Mouse (Mus musculus) left cerebral cortex, adult 11 months (tissue): ENCODE measurements around the gene Cnot8.
A peak's percentile ranks its signal among the peaks of the same experiment; 100 is the strongest.
"Not testable (repeated sequence)": the region's sequence is repeated elsewhere in the genome, so short reads cannot be mapped to it uniquely, and the experiment has no call there.

ENCODE experiments used
- DNase-seq: peaks from one replicate; pipeline ENCODE4 v3.0.0; 2022; ENCODE audit warnings: low spot score

Gene Cnot8

DNA sequence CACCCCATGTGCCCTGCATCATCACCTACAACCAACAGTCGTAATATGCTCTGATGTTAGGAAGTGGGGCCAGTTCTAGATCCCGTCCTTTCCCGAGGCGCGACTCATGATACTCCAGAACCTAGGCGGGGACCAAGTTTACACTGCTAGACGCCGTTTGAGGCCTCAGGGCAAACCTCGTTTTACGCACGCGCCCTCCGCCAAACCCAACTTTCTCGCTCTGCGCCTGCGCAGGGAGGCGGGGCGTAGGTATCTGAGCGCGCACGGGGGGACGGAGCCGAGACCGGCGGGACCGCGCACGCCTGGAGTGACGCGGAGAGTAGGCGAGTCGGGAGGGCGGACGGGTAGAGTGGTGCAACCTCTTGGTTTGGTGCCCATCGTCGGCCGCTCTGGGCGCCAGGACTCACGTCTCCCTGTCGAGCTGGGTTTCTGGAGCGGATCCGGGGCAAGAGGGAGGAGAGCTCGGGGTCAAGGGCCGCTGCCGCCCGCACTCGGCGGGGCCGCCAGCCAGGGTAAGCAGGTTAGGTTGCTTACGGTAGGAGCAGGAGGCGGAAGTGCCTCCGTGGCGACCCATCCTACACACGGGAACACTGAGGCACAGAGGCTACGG, at the start of gene Cnot8:
TSS of gene Cnot8 (plus strand) at position 457 of the 610 bp plus-strand sequence.
- peak; percentile 98 for DNase-seq

DNA sequence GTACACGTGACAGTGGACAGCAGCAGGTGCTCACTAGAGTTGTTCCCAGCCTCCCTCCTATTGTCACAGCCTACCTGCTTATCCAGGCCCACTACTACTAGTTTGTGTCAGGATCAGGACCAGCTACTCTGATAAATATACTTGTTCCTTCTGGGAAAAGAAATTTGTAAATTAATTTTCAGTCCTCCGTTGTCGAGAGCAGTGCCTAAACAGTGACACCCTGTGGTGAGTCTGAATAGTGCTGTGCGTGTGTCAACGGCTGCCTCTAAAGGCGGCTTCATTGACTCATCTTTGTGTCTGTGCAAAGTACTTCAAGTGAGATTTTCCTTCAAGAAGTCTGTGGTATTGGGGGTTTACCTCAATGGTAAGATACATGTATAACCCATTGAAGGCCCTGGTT, 46.5 kb upstream of the Cnot8 start:
- DNase-seq = no peak

DNA sequence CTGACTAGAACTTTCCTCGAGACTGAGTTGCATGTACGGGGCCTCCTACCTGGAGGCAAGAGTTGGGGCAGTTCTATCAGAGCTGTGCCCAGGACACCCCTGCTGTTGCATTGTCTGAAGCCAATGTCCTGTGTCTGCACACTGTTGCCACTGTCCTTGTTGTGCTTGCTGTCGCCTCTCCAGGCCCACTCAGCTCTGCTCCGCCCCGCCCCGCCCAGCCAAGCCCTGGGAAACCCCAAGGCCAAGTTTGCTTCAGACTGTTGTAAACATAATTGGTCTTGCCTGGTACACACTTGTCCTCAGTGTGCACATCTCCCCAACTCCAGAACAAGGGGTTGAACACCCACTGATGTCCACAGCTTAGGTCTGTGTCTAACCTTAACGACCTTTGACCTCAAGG, 44.2 kb upstream of the Cnot8 start:
- not testable (repeated sequence) for DNase-seq

DNA sequence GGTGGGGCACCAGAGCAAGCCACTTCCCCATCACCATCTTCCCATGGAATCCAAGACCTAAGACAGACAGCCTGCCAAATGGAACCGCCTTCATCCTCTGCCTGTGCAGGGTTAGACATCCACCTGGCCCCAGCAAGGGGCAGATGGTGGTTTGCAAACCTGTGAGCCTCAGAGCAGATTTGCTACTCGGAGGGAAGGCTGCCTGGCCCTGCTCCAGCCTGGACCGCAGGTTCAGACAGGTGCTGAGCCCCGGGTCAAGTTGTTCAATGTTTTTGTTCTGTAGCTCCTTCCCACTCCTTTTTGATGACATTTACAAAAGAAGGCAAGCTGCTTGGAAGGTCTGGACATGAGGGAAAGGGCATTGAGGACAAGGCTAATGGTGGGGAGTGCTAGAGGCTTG, 42.7 kb upstream of the Cnot8 start:
- DNase-seq = not testable (repeated sequence)

DNA sequence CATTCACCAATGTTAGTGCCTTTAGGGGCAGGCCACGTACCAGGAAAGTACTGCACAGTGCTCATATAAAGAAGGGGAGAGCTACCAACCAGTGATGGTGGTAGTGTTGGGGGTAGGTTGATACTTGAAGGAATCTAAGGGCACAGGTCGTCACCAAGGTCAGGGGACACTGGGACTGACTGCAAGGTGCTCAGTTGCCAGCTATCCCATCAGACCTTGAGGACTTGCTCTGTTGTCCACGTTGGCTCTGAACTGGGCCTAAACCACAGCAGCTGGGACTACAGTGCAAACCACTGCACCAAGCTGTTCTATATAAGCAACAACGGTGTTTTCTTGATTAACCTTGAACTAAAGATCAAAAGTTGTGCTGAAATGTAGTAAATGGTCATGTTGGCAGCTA, 41.4 kb upstream of the Cnot8 start:
- no peak for DNase-seq

DNA sequence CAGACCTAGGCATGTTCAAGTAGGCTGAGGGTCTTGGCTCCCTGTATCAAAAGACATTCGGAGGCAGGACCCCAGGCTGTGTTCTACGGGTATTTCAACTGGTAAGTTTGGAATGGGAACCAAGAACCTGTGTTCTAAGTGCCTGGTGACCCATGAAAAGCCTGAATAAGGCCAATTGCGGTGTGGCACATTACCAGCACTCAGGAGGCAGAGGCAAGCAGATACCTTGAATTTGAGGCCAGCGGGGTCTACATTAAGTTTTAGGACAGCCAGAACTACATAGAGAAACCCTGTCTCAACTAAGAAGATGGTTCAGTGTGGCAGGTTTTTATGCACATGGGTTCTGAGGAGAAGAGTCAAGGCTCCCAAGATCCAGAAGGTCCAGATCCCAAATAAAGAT, 38.9 kb upstream of the Cnot8 start:
- no peak for DNase-seq

DNA sequence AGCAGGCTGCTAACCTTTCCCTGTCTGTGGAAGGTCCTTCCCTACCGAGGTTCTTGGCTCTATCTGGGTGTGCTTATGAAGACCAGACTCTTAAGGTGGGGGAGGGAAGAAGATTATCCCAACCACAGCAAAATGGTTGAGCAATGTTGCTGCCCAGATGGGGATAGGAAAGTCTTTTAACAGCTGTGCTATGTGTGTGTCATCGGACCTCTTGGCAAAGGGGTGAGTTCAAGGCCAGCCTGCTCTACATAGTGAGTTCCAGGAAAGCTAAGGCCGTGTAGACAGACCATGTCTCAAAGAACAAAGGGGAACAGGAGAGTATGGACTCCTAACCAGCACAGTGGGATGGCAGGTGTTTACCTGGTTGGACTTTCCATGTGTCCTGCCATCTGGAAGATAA, 31.0 kb upstream of the Cnot8 start:
- DNase-seq = no peak

DNA sequence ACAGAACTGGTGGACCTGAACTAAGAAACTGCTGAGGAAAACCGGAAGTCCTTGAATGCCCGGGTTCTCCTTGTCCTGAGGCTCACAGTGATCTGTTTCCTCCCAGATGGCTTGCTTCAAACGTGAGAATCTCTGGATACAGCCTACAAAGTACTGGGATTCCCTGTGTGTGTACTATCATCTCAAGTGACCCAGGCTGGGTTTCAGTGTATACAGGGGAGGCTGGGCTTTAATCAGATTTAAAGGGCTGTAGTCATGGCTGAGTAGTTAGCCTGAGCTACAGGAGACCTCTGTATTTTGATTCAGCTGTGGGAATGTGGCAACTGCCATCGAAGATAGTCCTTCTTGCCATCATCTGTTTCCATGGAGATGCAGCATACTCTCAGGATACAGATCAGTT, 26.7 kb upstream of the Cnot8 start:
- no peak for DNase-seq

DNA sequence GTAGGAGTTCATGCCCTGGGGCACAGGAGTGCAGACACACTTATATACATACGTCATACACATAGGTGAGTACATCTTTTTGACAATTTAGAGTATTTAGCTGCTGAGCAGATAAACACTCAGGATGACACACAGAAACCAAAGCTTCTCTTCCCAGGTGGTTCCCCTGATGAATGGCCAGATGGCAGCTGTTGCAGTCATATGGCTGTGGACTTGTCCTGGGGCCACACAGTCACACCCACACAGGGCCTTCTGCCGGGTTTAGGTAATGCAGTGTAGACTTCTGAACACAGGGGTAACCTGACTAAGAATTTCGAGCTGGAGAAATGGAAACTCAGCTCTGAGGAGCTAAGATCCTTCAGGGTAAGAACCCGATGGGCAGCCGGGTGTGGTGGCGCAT, 22.2 kb upstream of the Cnot8 start:
- no peak for DNase-seq

DNA sequence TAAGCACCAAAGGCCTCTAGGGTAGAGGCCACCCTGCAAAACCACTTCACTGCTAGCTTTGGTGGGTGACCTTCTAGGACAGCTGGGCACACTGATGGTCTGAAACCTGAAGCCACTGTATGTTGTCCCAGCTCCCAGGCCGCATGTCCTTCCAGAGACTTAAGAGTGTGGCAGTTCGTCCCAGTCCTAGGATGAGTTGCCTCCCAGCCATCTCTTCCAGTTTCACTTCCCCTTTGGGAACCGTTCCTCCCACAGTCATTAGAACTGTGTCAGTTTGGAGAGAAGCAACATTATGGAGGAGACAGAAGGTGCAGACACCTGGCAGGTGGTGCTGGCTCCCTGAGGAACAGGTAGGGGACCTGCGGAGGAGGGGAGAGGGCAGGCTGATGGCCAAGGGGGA, 11.4 kb upstream of the Cnot8 start:
- DNase-seq = no peak

DNA sequence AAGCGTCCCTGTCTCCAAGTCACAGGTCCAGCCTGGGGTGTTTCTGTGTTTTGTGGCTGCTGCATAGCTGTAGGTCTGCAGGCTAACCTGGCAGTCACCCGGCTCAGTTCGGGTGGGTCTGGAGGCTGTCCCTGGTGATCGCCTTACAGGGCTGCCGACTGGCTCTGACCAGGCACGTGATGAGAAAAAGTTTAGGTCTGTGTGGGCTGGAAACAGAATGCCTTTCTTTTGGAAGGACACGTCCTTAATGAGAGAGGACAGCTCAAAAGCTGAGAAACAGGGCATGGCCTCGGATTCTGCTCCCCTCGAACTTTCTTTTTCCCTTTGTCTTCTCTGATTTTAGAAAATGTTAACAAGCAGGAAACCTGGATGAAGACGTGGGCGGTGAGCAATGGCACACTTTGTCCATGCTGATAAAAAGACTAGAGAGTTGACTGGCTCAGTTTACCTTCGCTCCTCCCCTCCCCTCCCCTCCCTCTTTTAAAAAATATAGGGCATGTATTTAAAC, 10.9 kb upstream of the Cnot8 start, which contains the start of gene Gm12248:
TSS of gene Gm12248 (minus strand) at position 114 of the 508 bp plus-strand sequence.
- DNase-seq = no peak

DNA sequence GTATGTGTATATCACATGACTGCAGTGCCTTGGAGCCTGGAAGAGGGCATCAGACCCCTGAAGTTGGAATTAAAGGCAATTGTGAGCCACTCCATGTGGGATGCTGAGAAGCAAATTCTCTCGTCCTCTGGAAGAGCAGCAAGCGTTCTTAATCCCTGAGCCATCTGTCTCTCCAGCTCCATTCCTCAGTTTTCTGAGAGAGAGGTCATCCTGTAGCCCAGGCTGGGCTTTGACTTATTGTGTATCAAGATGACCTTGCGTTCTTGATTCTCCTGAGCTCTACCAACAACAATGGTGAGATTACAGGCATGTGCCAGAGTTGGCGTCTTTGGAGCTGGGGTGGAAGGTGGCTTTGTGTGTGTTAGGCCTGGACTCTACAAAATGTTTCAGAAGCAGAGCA, 9.2 kb upstream of the Cnot8 start:
- DNase-seq = no peak

DNA sequence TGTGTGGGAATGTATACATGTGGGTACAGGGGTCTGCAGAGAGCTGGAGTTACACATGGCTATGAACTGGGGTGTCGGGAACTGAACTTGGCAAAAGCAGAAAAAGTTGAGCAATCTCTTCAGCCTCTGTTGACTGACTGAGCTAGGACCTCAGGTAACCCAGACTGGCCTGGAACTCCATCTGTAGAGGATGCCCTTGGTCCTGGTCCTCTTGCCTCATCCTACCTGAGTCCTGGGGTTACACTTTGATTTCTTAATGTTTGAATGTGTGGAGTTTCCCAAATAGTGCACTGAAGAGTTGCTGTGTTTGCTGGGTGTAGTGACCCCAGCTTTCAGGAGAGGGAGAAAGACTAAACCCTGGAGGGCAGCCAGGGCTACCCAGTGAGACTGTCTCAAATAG, 8.4 kb upstream of the Cnot8 start:
- no peak for DNase-seq

DNA sequence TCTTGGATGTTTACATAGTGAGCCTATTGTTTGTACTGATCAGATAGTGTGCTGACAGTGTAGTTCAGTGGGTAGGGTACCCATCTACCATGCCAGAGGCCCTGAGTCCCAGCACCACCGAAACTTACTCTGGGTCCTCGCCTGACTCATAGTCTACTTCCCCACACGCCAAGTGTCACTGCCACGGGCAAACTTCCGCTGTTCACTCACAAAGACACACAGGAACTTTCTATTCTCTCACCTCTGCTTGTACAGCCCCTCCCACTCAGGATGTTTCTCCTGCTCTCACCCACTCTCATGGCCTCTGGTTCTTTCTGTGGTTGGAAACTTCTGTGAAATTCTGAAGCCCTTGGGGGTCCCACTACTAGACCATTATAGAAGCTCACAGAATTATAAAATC, 7.8 kb upstream of the Cnot8 start:
- no peak for DNase-seq

DNA sequence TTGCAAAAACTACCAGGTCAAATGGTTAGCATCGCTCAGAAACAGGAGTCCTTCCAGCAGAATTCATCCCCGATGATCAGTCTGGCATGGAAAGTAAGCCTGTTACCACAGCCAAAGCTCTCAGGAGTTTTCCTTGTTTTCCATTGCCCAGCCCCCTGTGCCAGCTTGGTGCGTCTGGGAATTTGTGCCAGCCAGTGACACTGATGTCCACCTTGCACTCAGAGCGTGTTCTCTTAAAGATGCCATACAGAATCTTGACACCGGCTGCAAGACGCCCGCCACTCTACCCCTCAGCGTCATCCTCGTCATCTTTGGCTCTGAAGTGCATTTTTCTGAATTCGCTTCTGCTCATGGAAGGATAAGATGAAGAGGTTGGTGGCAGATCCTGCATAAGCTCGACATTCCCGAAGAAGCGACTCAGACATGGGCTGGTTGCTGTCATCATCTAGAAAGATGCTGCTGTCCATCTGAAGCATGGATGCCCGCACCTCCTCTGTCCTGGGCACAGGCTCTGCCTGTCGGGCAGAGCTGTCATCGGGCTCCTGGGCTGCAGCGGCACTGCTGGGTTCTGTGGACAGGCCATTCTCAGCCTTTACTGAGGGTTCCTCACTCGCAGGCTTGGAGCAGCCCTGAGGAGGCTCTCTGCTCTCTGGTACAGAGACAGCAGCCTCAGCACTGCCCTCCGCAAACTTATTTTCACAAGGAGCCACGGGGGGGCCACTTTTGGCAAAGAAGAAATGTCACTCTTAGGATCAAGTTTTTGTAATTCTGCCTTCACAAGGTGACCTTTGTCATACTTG, 6.9 kb upstream of the Cnot8 start:
- no peak for DNase-seq

DNA sequence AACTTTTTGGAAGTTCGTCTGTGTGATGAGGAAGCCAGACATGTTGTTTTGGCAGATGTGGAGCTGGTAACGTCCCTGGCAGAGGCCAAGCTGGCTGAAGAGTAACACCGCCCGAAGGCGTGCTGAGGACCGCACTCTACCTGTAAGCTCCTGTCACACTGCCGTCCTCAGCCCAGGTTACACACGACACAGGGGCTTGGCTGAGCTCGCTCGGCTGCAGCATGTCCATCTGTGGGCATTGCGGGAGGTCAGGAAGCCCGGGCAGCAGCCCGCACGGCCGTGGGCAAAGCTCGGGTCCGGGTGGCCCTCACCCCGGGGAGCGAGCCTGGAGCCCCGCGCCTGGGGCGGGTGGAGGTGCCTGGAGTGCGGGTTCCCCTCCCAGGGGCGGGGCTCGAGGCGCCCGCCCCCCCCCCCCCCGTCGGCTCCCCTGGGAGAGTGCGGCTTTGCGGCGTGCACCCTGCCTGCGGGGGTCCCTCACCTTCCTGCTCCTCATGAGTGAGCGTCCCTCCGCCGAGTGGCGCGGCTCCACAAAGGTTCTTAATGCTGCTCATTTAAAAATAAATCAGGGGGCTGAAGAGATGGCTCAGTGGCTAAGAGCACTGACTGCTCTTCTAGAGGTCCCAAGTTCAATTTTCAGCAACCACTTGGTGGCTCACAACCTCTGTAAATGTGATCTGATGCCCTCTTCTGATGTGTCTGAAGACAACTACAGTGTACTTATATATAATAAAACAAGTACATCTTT, 6.2 kb upstream of the Cnot8 start:
- DNase-seq = no peak

DNA sequence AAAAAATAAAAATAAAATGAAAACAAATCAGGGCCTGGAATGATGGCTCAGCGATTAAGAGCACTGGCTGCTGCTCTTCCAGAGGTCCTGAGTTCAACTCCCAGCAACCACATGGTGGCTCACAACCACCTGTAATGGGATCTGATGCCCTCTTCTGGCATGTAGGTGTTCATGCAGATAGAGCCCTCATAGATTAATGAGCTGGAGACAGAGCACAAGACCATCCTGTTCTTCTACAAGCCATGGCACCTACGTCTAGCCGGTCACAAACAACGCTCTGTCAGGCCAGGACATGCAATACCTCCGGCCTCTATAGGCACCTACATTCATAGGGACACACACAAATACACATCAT, 5.6 kb upstream of the Cnot8 start:
- DNase-seq = not testable (repeated sequence)

DNA sequence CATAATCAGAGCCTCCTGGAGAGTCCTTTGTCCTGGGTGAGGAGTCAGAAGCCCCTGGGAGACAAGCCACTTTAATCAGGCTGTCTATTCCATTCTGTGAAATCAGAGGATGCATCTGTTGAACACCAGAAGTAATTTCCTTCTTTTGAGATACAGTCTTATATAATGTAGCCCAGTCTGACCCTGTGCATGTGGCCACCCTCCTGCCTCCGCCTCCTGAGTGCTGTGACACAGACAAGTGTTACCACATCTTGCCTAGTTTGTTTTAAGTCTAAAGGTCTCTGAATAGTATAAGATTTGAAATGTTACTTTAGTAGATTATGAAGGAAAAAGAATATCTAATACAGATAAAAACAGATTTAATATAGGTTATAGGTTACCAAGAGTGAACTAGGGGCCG, 3.9 kb upstream of the Cnot8 start:
- DNase-seq = no peak

DNA sequence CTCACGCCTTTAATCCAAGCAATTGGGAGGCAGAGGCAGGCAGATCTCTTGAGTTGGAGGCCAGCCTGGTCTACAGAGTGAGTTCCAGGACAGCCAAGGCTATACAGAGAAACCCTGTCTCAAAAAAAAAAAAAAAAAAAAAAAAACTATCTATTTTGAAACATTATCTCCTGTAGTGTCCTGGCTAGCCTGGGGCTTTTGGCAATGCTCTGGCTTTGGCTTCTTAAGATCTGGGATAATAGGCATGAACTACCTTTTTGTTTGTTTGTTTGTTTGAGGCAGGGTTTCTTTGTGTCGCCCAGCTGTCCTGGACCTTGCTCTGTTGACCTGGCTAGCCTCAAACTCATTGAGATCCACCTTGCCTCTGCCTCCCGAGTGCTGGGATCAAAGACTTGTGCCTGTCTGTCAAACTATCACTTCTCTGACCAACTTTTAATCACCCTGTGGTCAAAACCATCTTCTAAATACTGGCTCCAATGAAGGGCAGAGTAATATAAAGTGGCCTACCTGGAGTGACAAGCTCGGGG, 2.7 kb upstream of the Cnot8 start:
- no peak for DNase-seq

DNA sequence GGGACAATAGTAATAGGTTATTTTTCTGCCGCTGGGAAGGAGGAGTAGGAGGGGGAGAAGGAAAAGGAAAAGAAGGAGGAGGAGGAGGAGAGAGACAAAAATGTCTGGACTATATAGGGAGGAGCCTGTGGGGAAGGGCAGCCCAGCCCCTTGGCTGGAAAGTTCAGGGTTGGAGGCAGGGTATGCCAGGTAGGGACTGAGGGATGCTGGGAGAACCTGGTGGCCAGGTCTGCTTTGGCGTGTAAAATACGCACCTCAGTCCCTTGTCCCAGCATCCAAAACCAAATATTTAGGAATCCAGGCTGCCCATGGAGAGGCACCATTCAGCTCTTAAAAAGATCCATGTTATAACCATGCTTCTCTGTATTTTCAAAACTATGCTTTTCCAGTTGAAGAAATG, 1.8 kb upstream of the Cnot8 start:
- DNase-seq = no peak

DNA sequence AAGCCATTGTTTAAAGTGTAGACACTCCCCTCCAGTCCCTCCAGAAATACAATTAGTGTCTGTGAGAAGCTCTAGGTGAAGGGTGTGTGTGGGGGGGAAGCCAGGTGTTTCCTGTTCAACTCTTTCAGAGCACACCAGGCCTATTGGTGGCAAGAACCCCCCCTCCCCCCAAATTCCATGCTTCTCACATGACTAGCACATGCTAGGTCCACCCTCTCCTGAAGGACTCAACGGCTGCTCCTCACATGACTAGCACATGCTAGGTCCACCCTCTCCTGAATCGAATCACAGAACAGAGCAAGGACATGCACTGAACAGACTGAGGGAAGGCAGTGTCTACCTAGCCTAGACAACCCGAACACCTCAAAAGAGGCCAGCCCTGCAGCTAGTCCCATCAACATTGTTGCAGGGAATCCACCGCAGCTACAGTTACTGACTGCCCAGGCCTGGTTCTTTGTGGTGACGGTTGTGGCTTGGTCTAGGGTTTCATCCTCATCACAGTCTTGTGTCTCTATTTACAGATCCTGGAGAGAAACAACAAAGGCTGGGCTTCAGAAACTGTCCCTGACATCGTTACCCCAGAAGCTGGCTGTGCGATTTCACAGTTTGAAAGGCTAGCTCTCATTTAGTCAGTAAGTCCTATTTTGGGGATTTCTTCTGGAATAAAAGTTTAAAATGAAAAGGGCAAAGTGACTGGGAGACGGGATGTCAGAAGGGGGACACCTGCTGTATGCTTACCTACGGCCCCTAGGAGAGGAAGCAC, 1.2 kb upstream of the Cnot8 start:
- no peak for DNase-seq

DNA sequence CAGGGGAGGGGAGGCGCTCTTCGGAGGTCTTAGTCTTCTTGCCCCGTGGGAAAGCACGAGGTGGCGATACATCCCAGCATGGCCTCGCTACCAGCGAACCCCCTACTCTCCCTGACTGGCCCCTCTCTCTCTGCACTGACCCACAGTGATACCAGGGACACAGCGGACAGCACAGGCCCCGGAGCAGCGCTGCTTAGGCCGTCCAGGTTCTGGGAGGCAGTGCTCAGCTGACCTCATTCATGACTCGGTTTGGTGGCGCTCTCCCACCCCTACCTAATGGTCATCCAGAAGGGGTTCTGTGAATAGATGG, 654 bp upstream of the Cnot8 start:
- DNase-seq = peak; percentile 25
